Mouse (Mus musculus): ENCODE data around the gene Acox3.

- TF ChIP-seq EP300 (optimal IDR thresholded peaks at IDR 0.05), result no peak
- no peak for TF ChIP-seq CTCF (IDR thresholded peaks at IDR 0.05; ENCODE audit: low read depth)
These were observed 47.9 kb downstream of the Acox3 start for GRCm38 (mm10) chr5:35630706-35631105.
